Mouse (Mus musculus) heart, postnatal 0 days (tissue): ENCODE data around the gene Ust.

ENCODE experiments used
- CTCF ChIP-seq: IDR thresholded peaks from 2 replicates; pipeline ENCODE4 v1.5.1; 2016; ENCODE audit warnings: antibody characterized with exemption, control low read depth, low read depth
- EP300 ChIP-seq: IDR thresholded peaks from 2 replicates; pipeline ENCODE4 v1.6.1; 2016; ENCODE audit warnings: antibody characterized with exemption, low read depth

GRCm38 (mm10) chr10:8465216-8465615 lies 53.4 kb downstream of the Ust start:
- no peak for TF ChIP-seq CTCF
- no peak for TF ChIP-seq EP300
